ENCODE assay signal across 17 mouse cellular contexts in the genomic region with DNA sequence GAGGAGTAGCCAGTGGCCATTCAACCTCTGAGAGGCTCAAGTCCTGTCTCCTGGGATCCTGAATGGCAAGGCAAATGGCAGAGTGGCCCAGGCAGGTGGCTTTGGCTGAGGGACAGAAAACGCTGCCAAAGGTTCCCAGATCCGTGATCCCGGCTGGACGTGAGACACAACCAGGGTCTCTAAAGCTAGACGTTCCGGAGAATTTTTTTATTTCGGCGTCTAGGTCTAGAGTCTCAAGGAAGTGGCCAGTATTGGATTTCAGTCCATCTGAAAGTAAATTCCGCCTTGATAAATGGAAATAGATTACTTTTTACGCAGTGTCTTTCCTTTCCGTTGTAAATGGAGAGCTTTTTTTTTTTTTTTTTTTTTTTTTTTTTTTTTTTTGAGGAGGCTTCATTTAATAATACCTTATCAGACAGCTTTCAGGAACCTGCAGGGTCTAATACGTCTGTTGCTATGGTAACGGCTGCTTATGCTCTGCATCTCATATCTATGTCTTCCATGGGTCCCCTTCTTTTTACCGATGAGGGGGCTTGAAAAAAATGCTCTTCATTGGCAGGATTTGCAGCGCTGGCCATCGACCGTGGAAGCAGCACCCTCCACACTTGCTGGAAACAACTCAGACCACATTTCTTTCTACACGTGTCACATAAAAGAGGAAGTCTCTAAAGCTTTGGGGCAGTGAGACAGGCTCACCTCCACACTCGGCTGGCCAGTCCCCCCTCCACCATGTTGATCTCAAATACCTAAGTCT.
A peak's percentile ranks its signal among the peaks of the same experiment; 100 is the strongest.
DNase-seq lines count a peak whose midpoint lies in the region; ATAC-seq and TF ChIP-seq lines count a peak whose summit lies in the region.
"Had no signal": no experiment of that assay in that cellular context is flagged by ENCODE, and none has a peak within 500 bp of the region (broad histone marks: within the 10 kb centered on the region; RNA-seq: fewer than 3 reads in every experiment).

No protein-coding gene starts in this region.

- H3K4me1 ChIP-seq in heart, embryonic 16.5 days (ENCODE audit: control insufficient read depth, insufficient read depth, low read length) = no peaks in the 10 kb centered on the region
- H3K4me1 ChIP-seq in forebrain, postnatal 0 days (ENCODE audit: insufficient read depth) = peaks cover 14% of the 10 kb centered on the region; the same call in 1 of the 2 replicates

- 78% methylated on average over 19 of the region's 19 CpGs for WGBS in heart, embryonic 16.5 days
- WGBS in forebrain, postnatal 0 days = 31% methylated on average over 19 of the region's 19 CpGs

- H3K4me3 ChIP-seq in heart, embryonic 16.5 days (ENCODE audit: low read length) = no peak overlapping the region
- no peak overlapping the region for H3K4me3 ChIP-seq in forebrain, postnatal 0 days (ENCODE audit: low read depth, low read length)
- H3K4me3 ChIP-seq: erythroblast, embryonic 14.5 days; liver, embryonic 13.5 days had no signal

- intact Hi-C loops in heart, postnatal 36 days (cut with DNase I) = no loop called here

- peaks cover 10% of the 10 kb centered on the region for H3K36me3 ChIP-seq in heart, embryonic 16.5 days (ENCODE audit: control insufficient read depth, insufficient read depth)
- H3K36me3 ChIP-seq in forebrain, postnatal 0 days (ENCODE audit: insufficient read depth) = no peaks in the 10 kb centered on the region; the same call in 1 of the 2 replicates
- H3K36me3 ChIP-seq: G1E had no signal

- H3K9me3 ChIP-seq in heart, embryonic 16.5 days (replicated peaks; ENCODE audit: control insufficient read depth, low read length) = no peaks in the 10 kb centered on the region
- H3K9me3 ChIP-seq in forebrain, postnatal 0 days (ENCODE audit: low read length) = no peaks in the 10 kb centered on the region
- H3K9me3 ChIP-seq: liver, embryonic 13.5 days had no signal

- 0 out of 2 replicates have a peak overlapping the region, but pooled peaks have one; percentile 24 for H3K27ac ChIP-seq in heart, embryonic 16.5 days (ENCODE audit: low read length)
- H3K27ac ChIP-seq in forebrain, postnatal 0 days (ENCODE audit: low read depth, low read length) = 0 out of 2 replicates have a peak overlapping the region, but pooled peaks have one; percentile 50
- H3K27ac ChIP-seq: liver, embryonic 13.5 days had no signal

- H3K4me2 ChIP-seq in heart, embryonic 16.5 days (ENCODE audit: low read depth, low read length) = no peak overlapping the region
- no peak overlapping the region for H3K4me2 ChIP-seq in forebrain, postnatal 0 days (ENCODE audit: low read depth)
- H3K4me2 ChIP-seq: liver, embryonic 13.5 days had no signal

- ATAC-seq in heart, embryonic 16.5 days (replicated peaks; ENCODE audit: extremely low read depth, insufficient read depth, low FRiP score) = no peak
- peak; percentile 72; the same call in 1 of the 2 replicates for ATAC-seq in forebrain, postnatal 0 days
- ATAC-seq in megakaryocyte progenitor cell, adult 5-6 weeks (replicated peaks; ENCODE audit: poor library complexity) = peak; percentile 70

- no peak for TF ChIP-seq CTCF in forebrain, postnatal 0 days (IDR thresholded peaks at IDR 0.05; ENCODE audit: low read depth)

- H3K27me3 ChIP-seq in heart, embryonic 16.5 days (ENCODE audit: control insufficient read depth, insufficient read depth, low read length) = no peaks in the 10 kb centered on the region
- H3K27me3 ChIP-seq in forebrain, postnatal 0 days (ENCODE audit: insufficient read depth, low read length) = no peaks in the 10 kb centered on the region

- no peak overlapping the region for H3K9ac ChIP-seq in heart, embryonic 16.5 days (ENCODE audit: low read length)
- no peak overlapping the region for H3K9ac ChIP-seq in forebrain, postnatal 0 days
- H3K9ac ChIP-seq: liver, embryonic 13.5 days had no signal

- no peak for DNase-seq in heart, postnatal 36 days
- peak; percentile 43 for DNase-seq in MN1 (ENCODE audit: low spot score)
- DNase-seq in forebrain, postnatal 0 days = peak; percentile 61
- no peak for DNase-seq in ovary, postnatal 10 days (ENCODE audit: low spot score)
- no peak for DNase-seq in lung, postnatal 14 days
- no peak for DNase-seq in left cerebral cortex, adult 18-20 months (ENCODE audit: low spot score in 2 of 2)
- DNase-seq: cerebellum, adult 11 months; heart, postnatal 4 days; kidney, adult 2 months; kidney, postnatal 36 days; liver, embryonic 13.5 days; right cerebral cortex, postnatal 25 days; thymus, postnatal 14 days had no signal

Comparison
In these comparisons a context has a peak if more than half of its experiments do, and no peak if none do; other contexts are left out.
1. DNase-seq: peak in MN1 (single experiment) and forebrain, postnatal 0 days (single experiment); none in heart, postnatal 36 days (0 of 2), ovary, postnatal 10 days (single experiment), lung, postnatal 14 days (single experiment) and left cerebral cortex, adult 18-20 months (0 of 2).